Mouse (Mus musculus) adrenal gland, adult 2 months (tissue): ENCODE results near the gene Gopc. TPM values are rescaled to one million over a fixed set of nuclear protein-coding genes. Genes with fewer than 3 reads are reported as not detected.
A peak's percentile ranks its signal among the peaks of the same experiment; 100 is the strongest.
"Not testable (repeated sequence)": the region's sequence is repeated elsewhere in the genome, so short reads cannot be mapped to it uniquely, and the experiment has no call there.

Source experiments
- DNase-seq: peaks from one replicate; pipeline ENCODE4 v3.0.0; 2021
- polyA plus RNA-seq: library from polyadenylated mRNA; depleted of rRNA; stranded (reverse); fragments of >200 nt; gene quantifications from 2 replicates; pipeline ENCODE4 v1.2.3, GENCODE M21; 2012
- total RNA-seq, 2 experiments: library from RNA; stranded (reverse); gene quantifications; 2 replicates each; pipeline ENCODE4 v1.2.3; 2021

Gene Gopc
- total and polyA plus RNA-seq, 3 experiments, result 4.5 to 21.7 (median 20.8) TPM

DNA sequence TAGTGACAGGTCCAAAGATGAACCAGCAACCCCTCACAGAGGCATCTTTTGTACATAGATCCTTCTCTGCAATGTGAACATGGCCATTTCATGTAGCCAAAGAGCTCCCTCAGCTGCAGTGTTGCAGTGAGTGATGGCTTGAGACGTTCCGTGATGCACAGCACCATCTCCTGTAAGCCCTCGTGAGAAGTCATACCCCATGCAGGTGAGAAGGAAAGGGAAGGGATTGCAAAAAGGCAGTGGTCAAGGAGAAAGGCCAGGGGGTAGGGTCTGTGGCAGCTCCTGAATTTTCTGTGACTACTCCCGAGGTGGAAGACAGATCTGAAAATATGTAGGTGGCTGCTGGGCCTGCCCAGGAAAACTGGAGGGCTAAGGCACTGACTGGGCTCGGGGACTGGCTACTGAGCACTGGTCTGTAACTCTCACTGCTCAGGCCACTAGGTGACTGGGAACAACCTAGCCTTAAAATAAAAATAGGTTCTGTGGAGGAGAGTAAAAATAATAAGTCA, 7.1 kb upstream of the Gopc start, which contains the start of gene Nepn:
Gene Nepn (plus strand): TSS at position 51 of the 509 bp plus-strand sequence.
- DNase-seq, result no peak

DNA sequence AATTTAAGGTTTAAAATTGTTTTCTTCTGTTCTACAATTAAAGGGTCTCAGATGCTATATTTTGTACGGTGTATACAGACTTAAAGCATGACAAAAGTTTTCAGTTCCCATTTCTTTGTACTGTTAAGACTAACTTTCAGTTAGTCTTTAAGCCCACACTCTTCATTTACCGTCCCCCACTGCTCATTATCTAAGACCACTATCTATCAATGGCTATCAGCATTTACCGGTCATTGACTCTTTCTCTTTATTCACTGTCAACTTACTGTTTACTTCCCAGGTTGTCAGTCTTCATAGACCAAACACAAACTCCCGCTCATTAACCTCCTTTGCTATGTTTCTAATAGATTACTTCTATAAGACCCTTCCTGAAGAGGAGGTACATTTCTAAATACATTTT, 5.3 kb upstream of the Gopc start:
- DNase-seq, result no peak

- peak; percentile 46 for DNase-seq
Measured at GRCm38 (mm10) chr10:52384823-52385610, 3.1 kb upstream of the Gopc start.

DNA sequence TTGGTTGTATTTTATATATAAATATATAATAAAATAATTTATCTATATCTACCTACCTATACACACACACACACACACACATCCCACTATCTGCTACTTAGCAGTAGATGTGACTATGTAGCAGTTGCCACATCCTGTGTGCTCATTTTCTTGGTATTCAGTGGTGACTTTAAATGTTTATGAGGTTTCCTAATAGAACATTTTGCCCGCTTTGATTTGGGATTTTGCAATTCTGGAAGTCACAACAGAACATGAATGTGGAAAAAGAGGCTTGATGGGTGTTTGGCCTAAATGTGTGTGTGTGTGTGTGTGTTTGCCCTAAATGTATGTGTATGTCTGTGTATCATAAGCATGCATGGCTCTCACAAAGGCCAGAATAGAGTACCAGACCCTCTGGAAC, 1.6 kb upstream of the Gopc start:
- no peak for DNase-seq

DNA sequence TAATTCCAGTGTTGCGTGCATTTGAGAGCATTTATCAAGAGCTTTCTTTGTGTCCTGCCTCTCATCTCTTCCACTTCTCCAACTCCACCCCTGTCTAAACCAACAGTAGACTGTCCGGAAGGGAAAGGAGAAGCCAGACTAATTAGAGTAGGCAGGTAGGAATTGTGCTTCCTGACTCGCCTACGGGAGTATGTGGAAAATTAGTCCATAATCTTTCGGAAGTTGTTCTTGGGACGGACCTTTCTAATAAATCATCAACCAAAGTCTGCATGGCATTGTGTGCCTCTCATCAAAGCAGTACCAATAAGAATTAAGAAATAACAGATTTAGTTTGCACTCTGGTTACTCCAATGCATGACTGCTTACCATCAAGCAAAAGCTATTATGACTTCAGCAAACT, 1.1 kb upstream of the Gopc start:
- no peak for DNase-seq

GRCm38 (mm10) chr10:52381321-52381801, 563 bp downstream of the Gopc start:
- DNase-seq, result no peak

GRCm38 (mm10) chr10:52377813-52378212, 4.1 kb downstream of the Gopc start:
- DNase-seq, result no peak

DNA sequence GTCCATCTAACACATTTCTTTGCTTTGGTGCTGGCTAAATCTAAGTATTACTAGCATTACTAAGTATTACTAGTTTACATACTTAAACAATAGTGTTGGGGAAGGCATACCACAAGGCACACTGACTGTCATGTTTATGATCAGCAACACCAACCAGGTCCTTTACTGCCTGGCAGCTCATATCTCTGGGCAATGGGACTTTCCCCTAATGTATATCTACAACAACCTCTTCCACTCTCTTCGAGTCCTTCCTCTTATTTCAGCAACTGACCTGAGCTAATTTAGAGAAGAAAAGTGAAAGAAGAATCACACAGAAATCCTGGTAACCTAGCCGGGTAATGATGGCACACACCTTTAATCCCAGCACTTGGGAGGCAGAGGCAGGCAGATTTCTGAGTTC, 5.5 kb downstream of the Gopc start:
- DNase-seq, result no peak

- DNase-seq, result no peak
Measured at GRCm38 (mm10) chr10:52374651-52375050, 7.3 kb downstream of the Gopc start.

GRCm38 (mm10) chr10:52373834-52374233, 8.1 kb downstream of the Gopc start:
- no peak for DNase-seq

DNA sequence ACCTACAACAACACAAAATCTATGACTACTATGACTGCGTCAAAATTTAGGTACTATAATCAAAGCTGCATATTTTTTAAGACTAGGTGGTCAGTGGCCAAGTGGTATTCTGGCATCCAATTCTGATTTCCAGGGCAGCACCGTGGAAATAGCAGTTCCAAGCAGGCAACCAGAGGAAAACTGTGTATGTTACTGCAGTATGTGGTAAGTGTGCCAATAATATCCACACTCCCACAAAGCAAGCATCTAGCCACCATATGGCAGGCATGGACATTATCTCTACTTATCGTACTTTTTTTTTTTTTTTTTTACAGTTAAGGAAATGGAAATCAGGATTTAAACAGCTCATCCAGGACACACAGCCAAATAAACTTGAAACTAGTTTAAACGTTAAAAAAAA, 13.5 kb downstream of the Gopc start:
- no peak for DNase-seq

DNA sequence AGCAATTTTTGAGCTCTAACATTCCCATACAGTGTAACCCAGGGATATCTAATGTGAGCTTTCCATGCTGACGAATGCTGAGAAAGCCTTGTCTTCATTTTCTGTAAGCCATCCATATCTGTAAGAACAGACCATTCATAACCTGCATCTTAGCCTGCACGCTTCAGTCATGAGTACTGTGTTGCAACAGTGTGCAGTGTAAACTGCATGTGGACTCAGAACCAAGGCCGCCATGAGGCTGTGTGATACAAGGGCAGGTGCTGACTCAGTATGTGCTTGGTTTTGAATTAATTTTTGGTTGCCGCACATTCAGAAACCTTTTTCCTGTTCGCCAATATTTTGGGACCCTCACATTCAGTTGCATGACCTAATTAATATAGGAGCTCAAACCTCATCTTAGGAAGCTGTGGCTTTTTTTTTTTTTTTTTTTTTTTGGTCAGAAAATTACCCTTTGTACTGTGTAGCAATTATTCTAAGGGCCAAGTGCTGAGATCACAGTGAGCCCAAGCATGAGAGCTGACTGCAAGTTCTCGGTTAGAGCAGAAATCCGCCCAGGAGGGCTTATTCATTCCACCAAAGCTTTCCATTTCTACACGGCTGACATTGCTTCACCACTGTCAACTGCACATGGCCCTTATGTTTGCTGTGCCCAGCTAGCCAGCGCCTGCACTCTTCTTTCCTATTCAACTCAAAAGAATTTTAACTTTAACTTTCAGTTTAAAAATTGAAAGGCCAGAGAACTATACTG, 20.9 kb downstream of the Gopc start:
- peak; percentile 28 for DNase-seq

DNA sequence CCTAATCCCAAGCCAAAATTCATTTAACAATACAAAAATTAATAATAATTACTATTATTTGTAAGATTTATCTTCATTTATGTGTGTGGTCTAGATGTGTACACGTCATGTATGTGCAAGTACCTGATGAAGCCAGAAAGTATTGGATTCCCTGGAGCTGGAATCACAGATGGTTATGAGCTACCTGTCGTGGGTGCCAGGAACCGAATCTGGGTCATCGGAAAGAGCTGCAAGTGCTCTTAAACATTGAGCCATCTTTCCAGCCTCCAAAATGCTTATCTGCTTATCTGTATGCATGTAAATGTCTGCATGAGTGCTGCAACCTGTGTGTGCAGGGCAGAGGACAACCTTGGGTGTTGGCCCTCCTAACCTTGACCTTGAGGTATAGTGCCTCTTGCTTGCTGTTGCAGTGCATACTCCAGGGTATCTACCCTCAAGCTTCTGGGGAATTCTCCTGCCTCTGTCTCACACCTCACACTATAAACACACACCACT, 21.6 kb downstream of the Gopc start:
- DNase-seq, result no peak

- DNase-seq, result no peak
Measured at GRCm38 (mm10) chr10:52358467-52358866, 23.5 kb downstream of the Gopc start, which contains the start of gene Gm26741. Gene Gm26741, plus strand, starts transcription at chr10:52358767.

- DNase-seq, result no peak
Measured at GRCm38 (mm10) chr10:52353184-52353583, 28.7 kb downstream of the Gopc start.

GRCm38 (mm10) chr10:52343324-52343723, 38.6 kb downstream of the Gopc start:
- DNase-seq, result not testable (repeated sequence)

DNA sequence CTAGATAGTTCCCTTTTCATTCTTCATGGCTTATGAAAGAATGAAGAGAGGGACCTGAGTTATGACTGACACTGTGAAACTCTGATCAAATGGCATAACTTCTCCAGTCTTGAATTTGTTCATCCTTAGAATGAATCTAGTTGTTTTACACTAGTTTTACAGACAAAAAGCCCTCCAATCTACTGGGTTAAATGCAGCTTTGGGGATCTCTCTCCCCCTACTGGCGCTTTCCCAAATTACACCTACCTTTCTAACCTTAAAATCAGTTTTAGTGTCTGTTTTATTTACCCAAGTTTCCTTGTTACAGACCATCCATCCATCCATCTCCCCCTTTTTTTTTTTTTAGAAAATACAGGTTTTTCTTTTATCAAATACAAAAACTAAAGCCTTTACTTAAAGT, 50.9 kb downstream of the Gopc start:
- DNase-seq, result peak; percentile 22

- DNase-seq, result no peak
Measured at GRCm38 (mm10) chr10:52321918-52322317, 60.0 kb downstream of the Gopc start.

DNA sequence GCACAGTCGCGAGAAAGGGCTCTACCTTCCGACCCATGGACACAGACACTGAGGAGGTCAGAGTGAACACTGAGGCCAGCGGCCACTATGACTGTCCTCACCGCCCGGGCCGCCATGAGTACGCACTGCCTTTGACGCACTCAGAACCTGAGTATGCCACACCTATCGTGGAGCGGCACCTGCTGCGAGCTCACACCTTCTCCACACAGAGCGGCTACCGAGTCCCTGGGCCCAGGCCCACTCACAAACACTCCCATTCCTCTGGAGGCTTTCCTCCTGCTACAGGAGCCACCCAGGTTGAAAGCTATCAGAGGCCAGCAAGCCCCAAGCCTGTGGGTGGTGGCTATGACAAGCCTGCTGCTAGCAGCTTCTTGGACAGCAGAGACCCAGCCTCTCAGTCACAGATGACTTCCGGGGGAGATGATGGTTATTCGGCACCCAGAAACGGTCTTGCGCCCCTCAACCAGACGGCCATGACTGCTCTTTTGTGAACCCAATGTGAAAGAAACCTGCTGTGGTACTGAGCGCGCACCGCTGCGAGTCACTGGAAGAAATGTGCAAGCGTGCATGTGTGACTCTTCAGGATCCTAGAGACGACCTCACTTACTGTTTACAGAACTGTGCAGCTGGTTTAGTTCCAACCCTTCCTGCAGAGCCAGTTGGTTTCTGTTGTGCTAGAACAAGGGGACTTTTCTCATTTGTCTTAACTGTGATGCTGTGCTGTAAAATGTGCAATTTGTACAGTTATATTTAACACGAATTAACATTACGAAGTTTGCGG, 62.2 kb downstream of the Gopc start:
- DNase-seq, result no peak

- DNase-seq, result peak; percentile 63
Measured at GRCm38 (mm10) chr10:52309196-52309595, 72.7 kb downstream of the Gopc start.

GRCm38 (mm10) chr10:52304574-52304973, 77.3 kb downstream of the Gopc start:
- peak; percentile 62 for DNase-seq

- no peak for DNase-seq
Measured at GRCm38 (mm10) chr10:52302271-52302670, 79.7 kb downstream of the Gopc start.
